Mouse (Mus musculus): ENCODE measurements around the gene 4930415O20Rik.

DNA sequence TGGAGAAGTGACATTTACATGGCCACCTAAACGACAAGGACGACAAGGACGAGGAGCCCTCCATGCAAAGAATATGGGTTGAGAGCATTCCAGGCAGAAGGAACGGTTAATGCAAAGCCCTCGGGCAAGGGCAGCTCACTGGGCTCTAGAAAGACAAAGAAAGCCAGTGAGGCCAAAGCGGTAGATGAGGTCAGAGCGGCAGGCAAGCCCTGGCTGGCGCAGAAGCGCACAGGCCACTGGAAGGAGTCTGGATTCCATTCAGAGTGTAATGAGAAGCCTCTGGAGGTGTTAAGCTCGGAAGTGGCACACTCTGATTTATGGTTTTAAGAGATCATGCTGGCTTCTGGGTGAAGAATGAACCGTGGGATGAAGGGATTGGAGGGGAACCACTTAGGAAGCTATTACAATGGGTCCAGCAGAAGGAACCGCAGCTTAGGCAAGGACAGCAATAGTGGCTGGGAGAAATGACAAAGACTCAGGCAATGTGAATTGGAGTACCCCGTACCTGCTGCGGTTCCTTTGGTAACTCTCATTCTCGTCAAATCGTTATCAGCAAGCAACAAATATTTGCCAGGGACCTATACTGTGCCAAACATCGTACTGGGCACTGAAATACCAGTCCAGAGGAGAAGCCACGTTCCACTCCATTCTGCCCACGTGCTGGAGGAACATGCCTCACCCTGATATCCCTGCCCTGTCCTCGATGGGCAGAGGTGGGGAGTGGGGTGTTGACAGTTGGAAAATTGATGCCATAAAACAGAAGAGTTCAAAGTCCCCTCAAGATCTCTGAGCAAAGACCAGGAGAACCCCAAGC is 45.8 kb downstream of the 4930415O20Rik start:
- TF ChIP-seq CTCF (IDR thresholded peaks at IDR 0.05; ENCODE audit: low read depth): no peak
- TF ChIP-seq EP300 (IDR thresholded peaks at IDR 0.05; ENCODE audit: low read depth): no peak

Data from liver, postnatal 0 days (tissue).